Mouse (Mus musculus): ENCODE data around the gene Apol7a. TPM values are rescaled to one million over a fixed set of nuclear protein-coding genes. Genes with fewer than 3 reads are reported as not detected.
"Not testable (repeated sequence)": the region's sequence is repeated elsewhere in the genome, so short reads cannot be mapped to it uniquely, and the experiment has no call there.

Apol7a gene
- polyA plus RNA-seq (2014; fragmentation: Nextera tagmentation; extraction: Ambion mirVana): not detected in 2 replicates

DNA sequence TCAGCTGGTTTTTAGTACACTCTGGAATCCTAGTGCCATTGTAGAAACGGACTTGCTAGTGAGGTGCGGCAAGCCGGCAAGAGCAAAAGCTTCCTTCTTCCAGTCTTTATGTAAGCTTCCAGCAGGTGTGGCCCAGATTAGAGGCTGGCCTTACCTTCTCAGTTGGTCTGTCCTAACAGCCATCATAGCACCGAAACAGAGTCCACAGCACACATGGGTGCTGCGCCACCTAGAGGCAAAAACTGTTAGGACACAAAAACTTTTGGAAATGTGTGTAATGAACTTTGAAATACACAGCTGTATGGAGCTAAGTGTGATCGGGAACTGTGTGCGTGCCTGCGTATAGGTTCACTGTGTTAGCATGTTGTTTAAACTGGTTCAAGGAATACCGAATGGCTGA, at the start of gene Apol7a:
Apol7a (minus strand) TSS at position 84 of the 400 bp plus-strand sequence.
- not testable (repeated sequence) for H3K27ac ChIP-seq (ENCODE audit: low read depth, low read length); H3K4me2 ChIP-seq (replicated peaks; ENCODE audit: low read depth, low read length); H3K36me3 ChIP-seq (ENCODE audit: control insufficient read depth, insufficient read depth, low read length); H3K4me1 ChIP-seq (ENCODE audit: control insufficient read depth, insufficient read depth, low read length); H3K9ac ChIP-seq (ENCODE audit: low read depth, low read length); H3K9me3 ChIP-seq (ENCODE audit: control insufficient read depth, low read length); H3K27me3 ChIP-seq (ENCODE audit: control insufficient read depth, insufficient read depth, low read length); ATAC-seq (ENCODE audit: low FRiP score, low TSS enrichment); H3K4me3 ChIP-seq (ENCODE audit: low read length)
- WGBS: 66% methylated on average over 9 of the region's 9 CpGs

- H3K4me3 ChIP-seq (ENCODE audit: low read length); ATAC-seq (ENCODE audit: low FRiP score, low TSS enrichment); H3K9me3 ChIP-seq (ENCODE audit: control insufficient read depth, low read length); H3K4me1 ChIP-seq (ENCODE audit: control insufficient read depth, insufficient read depth, low read length); H3K36me3 ChIP-seq (ENCODE audit: control insufficient read depth, insufficient read depth, low read length); H3K27ac ChIP-seq (ENCODE audit: low read depth, low read length); H3K9ac ChIP-seq (ENCODE audit: low read depth, low read length); H3K4me2 ChIP-seq (replicated peaks; ENCODE audit: low read depth, low read length); H3K27me3 ChIP-seq (ENCODE audit: control insufficient read depth, insufficient read depth, low read length): not testable (repeated sequence)
- whole genome bisulfite sequencing: 94% methylated on average over 2 of the region's 2 CpGs
These were observed 48.5 kb upstream of the Apol7a start, which contains the start of gene Apol7b for GRCm38 (mm10) chr15:77447392-77447791. Apol7b (minus strand) TSS chr15:77447492.

GRCm38 (mm10) chr15:77445668-77446067, 46.8 kb upstream of the Apol7a start:
- not testable (repeated sequence) for H3K4me2 ChIP-seq (replicated peaks; ENCODE audit: low read depth, low read length); H3K9ac ChIP-seq (ENCODE audit: low read depth, low read length); H3K27me3 ChIP-seq (ENCODE audit: control insufficient read depth, insufficient read depth, low read length); H3K36me3 ChIP-seq (ENCODE audit: control insufficient read depth, insufficient read depth, low read length); H3K9me3 ChIP-seq (ENCODE audit: control insufficient read depth, low read length); H3K4me3 ChIP-seq (ENCODE audit: low read length); H3K27ac ChIP-seq (ENCODE audit: low read depth, low read length); H3K4me1 ChIP-seq (ENCODE audit: control insufficient read depth, insufficient read depth, low read length); ATAC-seq (ENCODE audit: low FRiP score, low TSS enrichment)
- no CpG with 5 or more reads among the region's 1 CpGs for WGBS

DNA sequence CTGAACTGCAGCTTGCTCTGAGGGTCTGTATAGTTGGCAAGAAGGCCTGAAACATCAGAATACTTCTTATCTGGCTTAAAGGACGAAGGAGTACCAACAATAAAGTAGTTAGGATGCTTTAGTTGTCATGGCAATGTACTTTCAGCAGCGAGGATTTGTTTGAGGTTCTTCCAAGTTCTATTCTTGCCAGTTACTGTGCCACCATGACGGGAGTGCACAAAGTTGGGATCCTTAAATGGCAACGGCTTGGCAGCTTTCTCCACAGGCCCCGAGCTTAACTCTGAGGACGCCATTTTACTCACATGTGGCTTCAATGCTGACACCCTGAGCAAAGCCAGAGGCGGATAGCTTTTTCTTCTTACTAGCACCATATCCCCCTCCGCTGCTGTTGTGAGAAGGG, 45.8 kb upstream of the Apol7a start:
- ATAC-seq (ENCODE audit: low FRiP score, low TSS enrichment); H3K36me3 ChIP-seq (ENCODE audit: control insufficient read depth, insufficient read depth, low read length); H3K4me3 ChIP-seq (ENCODE audit: low read length); H3K4me2 ChIP-seq (replicated peaks; ENCODE audit: low read depth, low read length); H3K27me3 ChIP-seq (ENCODE audit: control insufficient read depth, insufficient read depth, low read length); H3K9me3 ChIP-seq (ENCODE audit: control insufficient read depth, low read length); H3K27ac ChIP-seq (ENCODE audit: low read depth, low read length); H3K4me1 ChIP-seq (ENCODE audit: control insufficient read depth, insufficient read depth, low read length); H3K9ac ChIP-seq (ENCODE audit: low read depth, low read length): not testable (repeated sequence)
- 89% methylated on average over 8 of the region's 8 CpGs for WGBS

DNA sequence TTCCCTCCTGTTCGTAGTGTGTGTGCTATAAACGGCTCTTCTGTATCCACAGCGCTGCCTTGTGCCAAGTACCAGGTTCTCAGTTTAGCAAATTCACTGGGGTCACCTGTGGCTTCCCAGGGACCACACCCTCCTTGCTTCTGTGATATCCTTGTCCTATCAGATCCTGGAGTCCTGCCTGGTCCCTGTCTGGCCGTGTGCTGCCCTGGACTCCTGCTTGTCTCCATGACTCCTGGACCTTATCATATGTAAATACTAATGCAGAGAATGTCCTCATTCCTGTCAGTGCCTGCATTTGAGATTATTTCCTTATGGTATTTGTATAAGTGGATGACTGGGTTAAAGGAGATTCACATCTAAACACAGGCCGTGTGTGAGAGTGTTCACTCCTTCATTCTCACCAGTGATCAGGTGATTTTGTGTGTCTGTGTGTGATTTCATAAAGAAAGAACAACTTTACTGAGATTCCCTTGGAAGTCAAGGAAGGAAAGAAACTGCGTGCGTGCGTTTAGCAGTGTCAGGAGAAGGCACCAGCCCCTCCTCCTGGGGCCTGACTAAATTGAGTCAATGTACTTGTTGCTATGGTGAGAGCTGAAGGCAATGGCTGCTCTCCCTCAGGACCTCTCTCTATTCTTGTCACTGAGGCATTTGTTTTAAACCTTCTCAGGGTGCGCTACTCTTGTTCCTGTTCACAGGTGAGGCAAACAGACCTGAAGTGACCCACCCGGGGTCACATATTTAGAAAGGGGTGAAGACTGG, 30.0 kb upstream of the Apol7a start:
- 77% methylated on average over 8 of the region's 10 CpGs for WGBS
- not testable (repeated sequence) for ATAC-seq (ENCODE audit: low FRiP score, low TSS enrichment); H3K4me1 ChIP-seq (ENCODE audit: control insufficient read depth, insufficient read depth, low read length); H3K4me2 ChIP-seq (replicated peaks; ENCODE audit: low read depth, low read length); H3K9ac ChIP-seq (ENCODE audit: low read depth, low read length); H3K27me3 ChIP-seq (ENCODE audit: control insufficient read depth, insufficient read depth, low read length); H3K9me3 ChIP-seq (ENCODE audit: control insufficient read depth, low read length); H3K36me3 ChIP-seq (ENCODE audit: control insufficient read depth, insufficient read depth, low read length); H3K4me3 ChIP-seq (ENCODE audit: low read length); H3K27ac ChIP-seq (ENCODE audit: low read depth, low read length)

DNA sequence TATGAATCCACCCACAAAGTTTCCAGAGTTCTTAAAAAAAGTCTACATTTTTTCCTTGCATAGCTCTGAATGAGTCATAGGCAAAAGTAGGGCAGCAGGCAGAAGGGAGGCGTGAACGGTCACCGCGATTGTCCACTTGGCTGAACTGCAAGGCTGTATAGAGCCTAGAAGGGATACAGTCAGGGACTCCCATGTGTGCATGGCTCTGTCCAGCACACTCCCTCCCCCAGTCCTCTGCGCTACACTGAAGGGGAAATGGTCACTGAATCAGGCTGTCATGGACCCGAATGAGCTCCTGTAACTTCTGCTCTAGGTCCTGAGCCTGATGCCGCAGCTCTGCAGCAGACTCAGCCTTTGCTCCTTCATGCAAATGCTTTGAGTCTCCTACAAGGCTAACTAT, 24.0 kb upstream of the Apol7a start:
- WGBS: 34% methylated on average over 3 of the region's 7 CpGs
- not testable (repeated sequence) for H3K4me2 ChIP-seq (replicated peaks; ENCODE audit: low read depth, low read length); ATAC-seq (ENCODE audit: low FRiP score, low TSS enrichment); H3K9ac ChIP-seq (ENCODE audit: low read depth, low read length); H3K9me3 ChIP-seq (ENCODE audit: control insufficient read depth, low read length); H3K27ac ChIP-seq (ENCODE audit: low read depth, low read length); H3K4me3 ChIP-seq (ENCODE audit: low read length); H3K4me1 ChIP-seq (ENCODE audit: control insufficient read depth, insufficient read depth, low read length); H3K27me3 ChIP-seq (ENCODE audit: control insufficient read depth, insufficient read depth, low read length); H3K36me3 ChIP-seq (ENCODE audit: control insufficient read depth, insufficient read depth, low read length)

- not testable (repeated sequence) for H3K4me3 ChIP-seq (ENCODE audit: low read length); H3K4me1 ChIP-seq (ENCODE audit: control insufficient read depth, insufficient read depth, low read length); ATAC-seq (ENCODE audit: low FRiP score, low TSS enrichment); H3K9ac ChIP-seq (ENCODE audit: low read depth, low read length); H3K9me3 ChIP-seq (ENCODE audit: control insufficient read depth, low read length); H3K4me2 ChIP-seq (replicated peaks; ENCODE audit: low read depth, low read length); H3K27ac ChIP-seq (ENCODE audit: low read depth, low read length); H3K36me3 ChIP-seq (ENCODE audit: control insufficient read depth, insufficient read depth, low read length); H3K27me3 ChIP-seq (ENCODE audit: control insufficient read depth, insufficient read depth, low read length)
- WGBS: no CpG with 5 or more reads among the region's 3 CpGs
These were observed 20.7 kb upstream of the Apol7a start for GRCm38 (mm10) chr15:77419657-77420056.

DNA sequence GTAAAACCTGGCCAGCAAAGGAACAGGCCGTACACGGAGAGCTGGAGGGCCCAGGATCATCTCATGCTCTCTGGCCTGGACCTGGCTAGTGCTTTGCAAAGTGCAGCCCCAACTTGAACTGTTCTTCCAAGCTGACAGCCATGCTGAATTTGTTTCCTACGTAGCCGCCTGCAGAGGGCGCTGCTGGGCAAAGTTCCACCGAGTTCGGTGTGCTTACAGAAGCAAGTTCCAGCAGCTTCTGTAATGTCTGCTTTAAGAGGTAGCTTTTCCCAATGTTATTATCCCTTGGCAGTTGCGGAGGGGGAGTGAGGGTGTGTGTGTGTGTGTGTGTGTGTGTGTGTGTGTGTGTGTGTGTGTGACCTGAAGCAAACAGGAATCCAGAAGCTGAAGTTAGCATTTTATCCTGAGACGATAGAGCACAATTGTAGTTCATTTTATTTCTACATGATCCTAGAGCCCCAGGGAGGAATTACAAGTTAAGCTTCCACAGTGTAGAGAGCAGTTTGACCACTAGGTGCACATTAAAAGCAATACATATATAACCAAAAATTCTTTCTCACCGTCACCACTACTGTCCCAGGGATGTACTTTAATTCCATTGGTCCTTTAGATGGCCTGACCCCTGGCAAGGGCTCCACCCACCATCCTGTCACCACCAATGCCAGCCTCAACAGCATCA, 17.9 kb upstream of the Apol7a start:
- not testable (repeated sequence) for H3K9me3 ChIP-seq (ENCODE audit: control insufficient read depth, low read length); H3K4me2 ChIP-seq (replicated peaks; ENCODE audit: low read depth, low read length); H3K4me1 ChIP-seq (ENCODE audit: control insufficient read depth, insufficient read depth, low read length); H3K4me3 ChIP-seq (ENCODE audit: low read length); H3K27me3 ChIP-seq (ENCODE audit: control insufficient read depth, insufficient read depth, low read length); ATAC-seq (ENCODE audit: low FRiP score, low TSS enrichment); H3K9ac ChIP-seq (ENCODE audit: low read depth, low read length); H3K27ac ChIP-seq (ENCODE audit: low read depth, low read length); H3K36me3 ChIP-seq (ENCODE audit: control insufficient read depth, insufficient read depth, low read length)
- 30% methylated on average over 2 of the region's 10 CpGs for WGBS

DNA sequence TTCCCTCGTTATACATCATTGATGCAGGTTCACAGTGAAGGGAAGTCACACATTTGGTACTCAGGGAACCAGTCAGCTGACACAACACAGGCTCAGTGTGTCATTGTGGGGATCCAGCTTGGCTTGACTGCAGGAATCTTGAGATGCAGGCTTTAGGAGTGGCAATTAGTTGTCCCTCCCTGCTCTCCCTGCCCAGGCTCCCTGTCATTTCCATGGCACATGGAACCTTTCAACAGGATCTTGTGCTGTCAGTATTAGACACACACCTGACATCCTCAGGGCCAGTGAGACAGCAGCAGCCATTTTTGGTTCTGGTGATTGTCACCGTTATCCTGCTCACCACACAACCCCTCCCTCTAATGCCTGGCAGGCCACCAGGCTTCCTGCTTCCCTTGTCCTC, 16.7 kb upstream of the Apol7a start:
- H3K36me3 ChIP-seq (ENCODE audit: control insufficient read depth, insufficient read depth, low read length); H3K4me3 ChIP-seq (ENCODE audit: low read length); H3K27ac ChIP-seq (ENCODE audit: low read depth, low read length); H3K4me1 ChIP-seq (ENCODE audit: control insufficient read depth, insufficient read depth, low read length); ATAC-seq (ENCODE audit: low FRiP score, low TSS enrichment); H3K9me3 ChIP-seq (ENCODE audit: control insufficient read depth, low read length); H3K27me3 ChIP-seq (ENCODE audit: control insufficient read depth, insufficient read depth, low read length); H3K9ac ChIP-seq (ENCODE audit: low read depth, low read length); H3K4me2 ChIP-seq (replicated peaks; ENCODE audit: low read depth, low read length): not testable (repeated sequence)
- 69% methylated on average over 2 of the region's 2 CpGs for WGBS

All from kidney, embryonic 14.5 days (tissue).